Mouse (Mus musculus): Measurements from ENCODE around the gene Krcc1. TPM values are rescaled to one million over a fixed set of nuclear protein-coding genes. Genes with fewer than 3 reads are reported as not detected.
A peak's percentile ranks its signal among the peaks of the same experiment; 100 is the strongest.

The Krcc1 gene
- 55.8 and 60.0 TPM in 2 replicates for polyA plus RNA-seq (2012; rRNA removed)

- peak; percentile 89 for DNase-seq (ENCODE audit: low spot score)
Observed at GRCm38 (mm10) chr6:71271389-71272315, at the start of gene Krcc1. Gene Krcc1 (plus strand): TSS chr6:71271677.

- DNase-seq (ENCODE audit: low spot score), result no peak
Observed at GRCm38 (mm10) chr6:71224184-71224943, 47.1 kb upstream of the Krcc1 start.

GRCm38 (mm10) chr6:71226544-71226943 lies 44.9 kb upstream of the Krcc1 start:
- no peak for DNase-seq (ENCODE audit: low spot score)

GRCm38 (mm10) chr6:71227157-71227770 lies 44.2 kb upstream of the Krcc1 start:
- no peak for DNase-seq (ENCODE audit: low spot score)

- DNase-seq (ENCODE audit: low spot score), result no peak
Observed at GRCm38 (mm10) chr6:71235121-71235520, 36.4 kb upstream of the Krcc1 start.

GRCm38 (mm10) chr6:71235944-71236343 lies 35.5 kb upstream of the Krcc1 start:
- no peak for DNase-seq (ENCODE audit: low spot score)

- no peak for DNase-seq (ENCODE audit: low spot score)
Observed at GRCm38 (mm10) chr6:71236506-71236905, 35.0 kb upstream of the Krcc1 start.

- DNase-seq (ENCODE audit: low spot score), result no peak
Observed at GRCm38 (mm10) chr6:71237031-71237431, 34.4 kb upstream of the Krcc1 start.

- no peak for DNase-seq (ENCODE audit: low spot score)
Observed at GRCm38 (mm10) chr6:71239069-71239750, 32.3 kb upstream of the Krcc1 start.

- no peak for DNase-seq (ENCODE audit: low spot score)
Observed at GRCm38 (mm10) chr6:71240831-71241230, 30.6 kb upstream of the Krcc1 start.

GRCm38 (mm10) chr6:71242811-71243210 lies 28.7 kb upstream of the Krcc1 start:
- DNase-seq (ENCODE audit: low spot score), result no peak

GRCm38 (mm10) chr6:71243258-71243657 lies 28.2 kb upstream of the Krcc1 start:
- no peak for DNase-seq (ENCODE audit: low spot score)

GRCm38 (mm10) chr6:71248420-71248819 lies 23.1 kb upstream of the Krcc1 start:
- DNase-seq (ENCODE audit: low spot score), result no peak

GRCm38 (mm10) chr6:71249615-71250014 lies 21.9 kb upstream of the Krcc1 start:
- no peak for DNase-seq (ENCODE audit: low spot score)

- DNase-seq (ENCODE audit: low spot score), result no peak
Observed at GRCm38 (mm10) chr6:71250951-71251350, 20.5 kb upstream of the Krcc1 start.

GRCm38 (mm10) chr6:71254456-71254855 lies 17.0 kb upstream of the Krcc1 start:
- DNase-seq (ENCODE audit: low spot score), result no peak

- DNase-seq (ENCODE audit: low spot score), result no peak
Observed at GRCm38 (mm10) chr6:71256166-71256565, 15.3 kb upstream of the Krcc1 start.

GRCm38 (mm10) chr6:71257375-71257774 lies 14.1 kb upstream of the Krcc1 start:
- no peak for DNase-seq (ENCODE audit: low spot score)

- DNase-seq (ENCODE audit: low spot score), result no peak
Observed at GRCm38 (mm10) chr6:71258562-71258961, 12.9 kb upstream of the Krcc1 start.

- DNase-seq (ENCODE audit: low spot score), result no peak
Observed at GRCm38 (mm10) chr6:71259166-71259565, 12.3 kb upstream of the Krcc1 start.

GRCm38 (mm10) chr6:71260051-71260640 lies 11.3 kb upstream of the Krcc1 start:
- no peak for DNase-seq (ENCODE audit: low spot score)
